Mouse (Mus musculus): Measurements from ENCODE around the gene Gm17027.
"Not testable (repeated sequence)": the region's sequence is repeated elsewhere in the genome, so short reads cannot be mapped to it uniquely, and the experiment has no call there.

Gm17027 gene

DNA sequence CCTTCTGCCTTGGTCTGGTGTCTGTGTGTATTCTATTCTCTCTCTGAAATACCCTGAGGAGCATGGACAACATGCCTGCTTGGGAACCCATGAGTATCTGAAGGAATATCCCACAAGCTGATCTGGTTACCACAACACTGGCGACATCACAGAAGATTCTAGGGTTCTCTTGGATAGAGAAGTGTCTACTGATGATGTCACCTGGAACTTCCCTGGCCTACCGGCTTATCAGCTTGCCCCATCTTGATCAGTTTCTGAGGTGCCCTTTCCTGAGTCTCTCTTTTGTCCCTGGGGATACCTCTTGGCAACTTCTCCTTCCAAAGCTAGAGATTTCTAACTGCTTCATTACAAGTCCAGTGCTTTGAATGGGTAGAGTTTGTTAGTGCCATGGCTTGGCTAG, at the start of gene Gm17027:
Gene Gm17027 (minus strand): TSS at position 101 of the 400 bp plus-strand sequence.
- not testable (repeated sequence) for DNase-seq (ENCODE audit: low spot score)

DNA sequence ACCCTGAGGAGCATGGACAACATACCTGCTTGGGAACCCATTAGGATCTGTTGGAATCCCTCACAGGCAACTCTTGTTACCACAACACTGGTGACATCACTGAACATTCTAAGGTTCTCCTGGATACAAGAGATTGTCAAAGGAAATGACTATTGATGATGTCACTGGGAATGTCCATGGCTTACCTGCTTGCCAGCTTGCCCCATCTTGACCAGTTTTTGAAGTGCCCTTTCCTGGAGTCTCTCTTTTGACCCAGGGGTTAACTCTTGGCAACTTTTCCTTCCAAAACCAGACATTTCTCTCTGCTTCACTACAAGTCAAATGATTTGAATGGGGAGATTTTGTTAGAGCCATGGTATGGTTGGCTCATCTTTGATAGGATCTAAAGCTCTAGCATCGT, 28.3 kb upstream of the Gm17027 start, which contains the start of gene Gm3573:
Gene Gm3573 (minus strand): TSS at position 101 of the 400 bp plus-strand sequence.
- DNase-seq (ENCODE audit: low spot score): not testable (repeated sequence)

DNA sequence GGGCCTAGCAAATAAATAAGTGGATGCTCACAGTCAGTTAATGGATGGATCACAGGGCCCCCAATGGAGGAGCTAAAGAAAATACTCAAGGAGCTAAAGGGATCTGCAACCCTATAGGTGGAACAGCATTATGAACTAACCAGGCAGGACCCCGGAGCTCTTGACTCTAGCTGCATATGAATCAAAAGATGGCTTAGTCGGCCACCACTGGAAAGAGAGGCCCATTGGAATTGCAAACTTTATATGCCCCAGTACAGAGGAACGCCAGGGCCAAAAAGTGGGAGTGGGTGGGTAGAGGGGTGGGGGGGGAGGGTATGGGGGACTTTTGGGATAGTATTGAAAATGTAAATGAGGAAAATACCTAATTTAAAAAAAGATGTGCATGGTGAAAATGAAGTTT, 21.5 kb upstream of the Gm17027 start:
- not testable (repeated sequence) for DNase-seq (ENCODE audit: low spot score)

DNA sequence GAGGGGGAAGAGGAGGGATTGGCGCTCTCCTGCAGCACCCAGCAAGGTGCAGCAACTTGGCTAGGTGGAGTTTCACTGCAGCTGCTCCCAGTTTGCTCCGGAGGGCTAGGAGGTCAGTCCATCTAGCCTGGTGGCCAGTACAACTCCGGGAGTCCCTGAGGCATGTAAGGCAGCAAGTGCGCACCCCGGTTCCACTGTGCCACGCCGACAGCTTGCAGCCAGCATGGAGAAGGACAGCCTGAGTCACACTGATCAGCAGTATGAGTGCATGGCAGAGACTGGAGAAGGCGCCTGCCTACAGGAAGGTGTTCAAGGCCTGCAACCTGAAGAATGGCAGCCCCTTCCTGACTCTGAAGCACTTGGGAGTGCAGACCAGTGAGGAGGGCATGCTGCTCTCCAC, 27.9 kb downstream of the Gm17027 start:
- DNase-seq (ENCODE audit: low spot score): not testable (repeated sequence)

DNA sequence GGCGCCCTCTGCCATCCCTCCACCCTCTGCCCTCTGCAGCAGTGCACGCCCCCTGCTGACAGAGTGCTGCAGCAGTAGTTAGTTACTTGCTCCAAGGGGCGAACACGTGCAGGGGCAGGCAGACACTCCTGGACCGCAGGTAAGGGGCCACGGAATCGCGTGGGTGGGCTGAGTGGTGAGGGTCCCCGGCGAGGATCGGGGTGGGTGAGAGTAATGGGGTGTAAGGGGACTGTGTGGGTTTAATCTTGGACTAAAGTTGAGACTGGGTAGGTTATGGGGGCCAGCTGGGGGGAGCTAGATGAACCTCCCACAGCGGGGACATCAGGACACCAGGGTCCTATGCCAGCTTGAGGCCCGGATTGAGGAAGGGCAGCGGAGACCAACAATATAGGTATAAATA, 28.6 kb downstream of the Gm17027 start:
- not testable (repeated sequence) for DNase-seq (ENCODE audit: low spot score)

DNA sequence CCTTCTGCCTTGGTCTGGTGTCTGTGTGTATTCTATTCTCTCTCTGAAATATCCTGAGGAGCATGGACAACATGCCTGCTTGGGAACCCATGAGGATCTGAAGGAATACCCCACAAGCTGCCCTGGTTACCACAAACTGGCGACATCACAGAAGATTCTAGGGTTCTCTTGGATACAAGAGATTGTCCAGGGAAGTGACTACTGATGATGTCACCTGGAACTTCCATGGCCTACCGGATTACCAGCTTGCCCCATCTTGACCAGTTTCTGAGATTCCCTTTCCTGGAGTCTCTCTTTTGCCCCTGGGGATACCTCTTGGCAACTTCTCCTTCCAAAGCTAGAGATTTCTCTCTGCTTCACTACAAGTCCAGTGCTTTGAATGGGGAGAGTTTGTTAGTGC, 45.2 kb downstream of the Gm17027 start, which contains the start of gene Gm7951:
Gene Gm7951 (minus strand): TSS at position 101 of the 400 bp plus-strand sequence.
- DNase-seq (ENCODE audit: low spot score): not testable (repeated sequence)

Data from embryo, embryonic 10 days (tissue).